Mouse (Mus musculus): Measurements from ENCODE around the gene Tsc22d1.

DNA sequence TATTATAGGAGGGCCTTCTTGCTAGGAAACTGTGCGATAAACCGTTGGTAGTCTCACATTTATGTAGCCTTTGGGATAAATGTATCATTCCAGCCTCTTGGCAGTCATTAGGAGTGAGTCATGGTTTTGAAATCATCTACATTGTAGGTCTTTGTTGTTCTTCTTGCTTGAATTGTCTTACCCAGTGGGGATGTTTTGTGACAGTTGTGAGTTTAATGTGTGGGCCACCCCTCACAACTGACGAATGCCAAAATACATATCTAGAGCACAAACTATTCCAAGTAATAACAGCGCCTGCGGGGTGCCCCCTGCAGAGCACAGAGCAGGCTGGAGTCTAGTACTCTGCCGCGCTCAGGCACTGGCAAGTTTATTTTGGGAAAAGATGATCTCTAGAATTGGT is 40.4 kb downstream of the Tsc22d1 start:
- TF ChIP-seq POLR2A (IDR thresholded peaks at IDR 0.05; ENCODE audit: extremely low read depth, insufficient read depth, low read length), result no peak
- TF ChIP-seq CTCF (IDR thresholded peaks at IDR 0.05; ENCODE audit: extremely low read depth, insufficient read depth, low read length), result no peak

Data from cortical plate, adult 2 months (tissue).